Mouse (Mus musculus): ENCODE measurements around the gene Stat3. TPM values are rescaled to one million over a fixed set of nuclear protein-coding genes. Genes with fewer than 3 reads are reported as not detected.
A peak's percentile ranks its signal among the peaks of the same experiment; 100 is the strongest.

The Stat3 gene
- polyA plus RNA-seq, 1 experiment from 2014 or later: 40.0 TPM

GRCm38 (mm10) chr11:100860198-100861048, 78.9 kb downstream of the Stat3 start:
- peak overlapping the region; percentile 51 for H3K4me3 ChIP-seq (ENCODE audit: low read length)
- ATAC-seq (ENCODE audit: low FRiP score, low TSS enrichment): peak; percentile 90
- H3K27me3 ChIP-seq (ENCODE audit: control insufficient read depth, insufficient read depth, low read length): peaks cover 12% of the 10 kb centered on the region; the same call in 1 of the 2 replicates
- no peaks in the 10 kb centered on the region for H3K9me3 ChIP-seq (ENCODE audit: control insufficient read depth, low read length)
- H3K4me2 ChIP-seq (replicated peaks; ENCODE audit: low read depth, low read length): peak overlapping the region; percentile 58
- H3K36me3 ChIP-seq (ENCODE audit: control insufficient read depth, insufficient read depth, low read length): no peaks in the 10 kb centered on the region
- no peaks in the 10 kb centered on the region for H3K4me1 ChIP-seq (ENCODE audit: control insufficient read depth, insufficient read depth, low read length)
- 3% methylated on average over 53 of the region's 55 CpGs for WGBS
- peak overlapping the region; percentile 54 for H3K9ac ChIP-seq (ENCODE audit: low read depth, low read length)
- H3K27ac ChIP-seq (ENCODE audit: low read depth, low read length): no peak overlapping the region

DNA sequence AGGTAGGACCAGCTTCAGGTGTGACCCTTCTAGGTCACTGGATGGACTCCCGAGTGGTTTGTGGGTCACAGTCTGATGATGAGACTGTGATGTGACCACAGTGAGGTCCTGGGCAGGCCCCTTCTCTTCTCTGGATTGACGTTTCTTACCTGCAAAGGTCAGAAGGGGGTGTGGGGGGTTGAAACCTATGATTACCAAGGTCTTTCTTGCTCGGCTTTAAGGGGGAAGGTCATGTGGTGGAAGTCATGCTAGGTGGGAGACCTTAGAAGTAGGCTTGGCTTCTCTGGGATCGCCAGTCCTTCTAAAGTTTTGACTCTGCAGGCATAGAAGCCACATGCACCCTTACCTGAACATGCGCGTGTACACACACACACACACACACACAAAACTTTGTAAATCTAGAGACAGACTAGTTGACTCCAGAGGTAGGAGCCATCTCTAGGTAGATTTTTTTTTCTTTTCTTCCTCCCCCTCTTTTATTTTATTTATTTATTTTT, 79.7 kb downstream of the Stat3 start:
- peaks cover 12% of the 10 kb centered on the region; the same call in 1 of the 2 replicates for H3K27me3 ChIP-seq (ENCODE audit: control insufficient read depth, insufficient read depth, low read length)
- H3K9me3 ChIP-seq (ENCODE audit: control insufficient read depth, low read length): no peaks in the 10 kb centered on the region
- H3K4me3 ChIP-seq (ENCODE audit: low read length): peak overlapping the region; percentile 51
- H3K36me3 ChIP-seq (ENCODE audit: control insufficient read depth, insufficient read depth, low read length): no peaks in the 10 kb centered on the region
- H3K27ac ChIP-seq (ENCODE audit: low read depth, low read length): no peak overlapping the region
- peak overlapping the region; percentile 58 for H3K4me2 ChIP-seq (replicated peaks; ENCODE audit: low read depth, low read length)
- 50% methylated on average over 6 of the region's 6 CpGs for WGBS
- no peaks in the 10 kb centered on the region for H3K4me1 ChIP-seq (ENCODE audit: control insufficient read depth, insufficient read depth, low read length)
- peak overlapping the region; percentile 54 for H3K9ac ChIP-seq (ENCODE audit: low read depth, low read length)
- no peak for ATAC-seq (ENCODE audit: low FRiP score, low TSS enrichment)

- H3K36me3 ChIP-seq (ENCODE audit: control insufficient read depth, insufficient read depth, low read length): no peaks in the 10 kb centered on the region
- peaks cover 15% of the 10 kb centered on the region; the same call in 1 of the 2 replicates for H3K27me3 ChIP-seq (ENCODE audit: control insufficient read depth, insufficient read depth, low read length)
- H3K9me3 ChIP-seq (ENCODE audit: control insufficient read depth, low read length): no peaks in the 10 kb centered on the region
- peak within 1 kb of the TSS; percentile 51 for H3K4me3 ChIP-seq (ENCODE audit: low read length)
- ATAC-seq (ENCODE audit: low FRiP score, low TSS enrichment): no peak
- H3K27ac ChIP-seq (ENCODE audit: low read depth, low read length): no peak within 1 kb of the TSS
- peak within 1 kb of the TSS; percentile 58 for H3K4me2 ChIP-seq (replicated peaks; ENCODE audit: low read depth, low read length)
- 54% methylated on average over 9 of the region's 9 CpGs for WGBS
- H3K9ac ChIP-seq (ENCODE audit: low read depth, low read length): peak within 1 kb of the TSS; percentile 54
- H3K4me1 ChIP-seq (ENCODE audit: control insufficient read depth, insufficient read depth, low read length): no peaks in the 10 kb centered on the region
Observed at GRCm38 (mm10) chr11:100858935-100859578, 80.3 kb downstream of the Stat3 start, which contains the start of gene Stat5a. Stat5a (plus strand) TSS chr11:100859351.

GRCm38 (mm10) chr11:100857960-100858359, 81.4 kb downstream of the Stat3 start:
- WGBS: 74% methylated on average over 6 of the region's 6 CpGs
- no peak overlapping the region for H3K27ac ChIP-seq (ENCODE audit: low read depth, low read length)
- no peaks in the 10 kb centered on the region for H3K36me3 ChIP-seq (ENCODE audit: control insufficient read depth, insufficient read depth, low read length)
- no peaks in the 10 kb centered on the region for H3K4me1 ChIP-seq (ENCODE audit: control insufficient read depth, insufficient read depth, low read length)
- H3K27me3 ChIP-seq (ENCODE audit: control insufficient read depth, insufficient read depth, low read length): peaks cover 15% of the 10 kb centered on the region; the same call in 1 of the 2 replicates
- no peak for ATAC-seq (ENCODE audit: low FRiP score, low TSS enrichment)
- no peak overlapping the region for H3K9ac ChIP-seq (ENCODE audit: low read depth, low read length)
- H3K4me3 ChIP-seq (ENCODE audit: low read length): no peak overlapping the region
- no peak overlapping the region for H3K4me2 ChIP-seq (replicated peaks; ENCODE audit: low read depth, low read length)
- no peaks in the 10 kb centered on the region for H3K9me3 ChIP-seq (ENCODE audit: control insufficient read depth, low read length)

DNA sequence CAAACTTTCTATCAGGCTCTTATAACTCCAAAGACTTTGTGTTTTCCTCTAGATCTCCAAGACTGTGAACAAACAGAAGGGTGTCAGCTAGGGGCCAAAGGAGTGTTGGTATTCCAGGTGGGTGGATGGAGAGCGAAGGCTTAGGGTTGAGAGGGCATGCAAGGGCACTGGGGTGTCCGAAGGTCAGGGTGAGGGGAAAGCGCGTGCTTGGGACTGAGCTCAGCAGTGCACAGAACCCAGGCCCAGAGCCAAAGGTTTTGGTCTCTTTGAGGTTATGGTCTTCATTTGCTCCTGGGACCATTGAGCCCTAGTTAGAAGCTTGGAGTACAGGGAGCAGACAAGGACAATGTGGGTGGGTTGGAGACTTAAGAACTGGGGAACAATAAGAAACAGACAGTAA, 84.2 kb downstream of the Stat3 start:
- no peak for ATAC-seq (ENCODE audit: low FRiP score, low TSS enrichment)
- H3K27ac ChIP-seq (ENCODE audit: low read depth, low read length): no peak overlapping the region
- H3K4me1 ChIP-seq (ENCODE audit: control insufficient read depth, insufficient read depth, low read length): no peaks in the 10 kb centered on the region
- no peak overlapping the region for H3K9ac ChIP-seq (ENCODE audit: low read depth, low read length)
- WGBS: 80% methylated on average over 4 of the region's 4 CpGs
- H3K27me3 ChIP-seq (ENCODE audit: control insufficient read depth, insufficient read depth, low read length): peaks cover 15% of the 10 kb centered on the region; the same call in 1 of the 2 replicates
- H3K4me2 ChIP-seq (replicated peaks; ENCODE audit: low read depth, low read length): no peak overlapping the region
- H3K36me3 ChIP-seq (ENCODE audit: control insufficient read depth, insufficient read depth, low read length): no peaks in the 10 kb centered on the region
- no peak overlapping the region for H3K4me3 ChIP-seq (ENCODE audit: low read length)
- no peaks in the 10 kb centered on the region for H3K9me3 ChIP-seq (ENCODE audit: control insufficient read depth, low read length)

DNA sequence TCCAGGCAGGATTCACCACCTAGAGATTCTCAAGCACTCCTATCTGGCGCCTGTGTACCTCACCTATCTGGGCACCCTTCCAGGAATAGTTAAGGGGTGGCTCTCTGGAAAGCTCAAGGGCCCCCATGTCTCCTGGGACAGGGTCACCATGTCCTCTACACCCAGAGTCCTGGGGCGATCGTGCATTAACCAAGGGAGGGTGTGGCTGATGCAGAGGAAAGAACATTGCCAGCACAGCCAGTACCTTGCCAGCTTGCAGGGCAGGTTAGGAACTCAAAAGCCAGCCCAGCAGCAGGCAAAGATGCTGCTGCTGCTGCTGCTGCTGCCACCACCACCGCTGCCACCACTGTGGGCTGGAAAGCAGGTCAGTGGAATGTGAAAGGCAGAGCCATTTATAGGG, 85.1 kb downstream of the Stat3 start:
- no peaks in the 10 kb centered on the region for H3K36me3 ChIP-seq (ENCODE audit: control insufficient read depth, insufficient read depth, low read length)
- H3K4me1 ChIP-seq (ENCODE audit: control insufficient read depth, insufficient read depth, low read length): peaks cover 6% of the 10 kb centered on the region; the same call in 1 of the 2 replicates
- no peak for ATAC-seq (ENCODE audit: low FRiP score, low TSS enrichment)
- no peak overlapping the region for H3K27ac ChIP-seq (ENCODE audit: low read depth, low read length)
- H3K9me3 ChIP-seq (ENCODE audit: control insufficient read depth, low read length): no peaks in the 10 kb centered on the region
- peaks cover 10% of the 10 kb centered on the region; the same call in 1 of the 2 replicates for H3K27me3 ChIP-seq (ENCODE audit: control insufficient read depth, insufficient read depth, low read length)
- no peak overlapping the region for H3K4me3 ChIP-seq (ENCODE audit: low read length)
- H3K9ac ChIP-seq (ENCODE audit: low read depth, low read length): 0 out of 2 replicates have a peak overlapping the region, but pooled peaks have one; percentile 7
- 68% methylated on average over 4 of the region's 4 CpGs for WGBS
- no peak overlapping the region for H3K4me2 ChIP-seq (replicated peaks; ENCODE audit: low read depth, low read length)

DNA sequence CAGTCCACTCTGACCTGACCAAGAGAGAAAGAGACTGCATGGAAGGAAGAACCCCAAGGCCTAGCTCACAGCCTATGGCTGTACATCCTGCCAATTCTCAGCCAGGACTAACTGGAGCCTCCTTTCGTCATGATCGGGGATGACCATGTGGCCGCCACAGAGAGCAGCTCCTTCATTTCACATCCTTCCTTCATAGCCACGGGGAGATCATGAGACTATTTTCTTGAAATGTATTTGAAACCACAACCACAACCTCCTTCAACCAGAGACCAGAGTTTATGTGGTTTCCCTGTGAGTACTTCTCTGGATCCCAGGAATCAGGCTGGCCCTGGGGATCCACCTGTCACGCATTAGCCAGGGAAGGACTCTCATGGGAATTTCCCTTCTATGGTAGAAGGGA, 86.3 kb downstream of the Stat3 start:
- Histone ChIP-seq H3K4me1 (ENCODE audit: control insufficient read depth, insufficient read depth, low read length) (peaks cover 15% of the 10 kb centered on the region; the same call in 1 of the 2 replicates), H3K27ac (ENCODE audit: low read depth, low read length) (no peak overlapping the region), H3K4me2 (replicated peaks; ENCODE audit: low read depth, low read length) (no peak overlapping the region), H3K9me3 (ENCODE audit: control insufficient read depth, low read length) (no peaks in the 10 kb centered on the region), H3K4me3 (ENCODE audit: low read length) (no peak overlapping the region), H3K36me3 (ENCODE audit: control insufficient read depth, insufficient read depth, low read length) (no peaks in the 10 kb centered on the region), H3K9ac (ENCODE audit: low read depth, low read length) (no peak overlapping the region), H3K27me3 (ENCODE audit: control insufficient read depth, insufficient read depth, low read length) (peaks cover 3% of the 10 kb centered on the region; the same call in 1 of the 2 replicates)
- WGBS: 75% methylated on average over 5 of the region's 5 CpGs
- no peak for ATAC-seq (ENCODE audit: low FRiP score, low TSS enrichment)

GRCm38 (mm10) chr11:100852088-100852487, 87.3 kb downstream of the Stat3 start:
- no peak for ATAC-seq (ENCODE audit: low FRiP score, low TSS enrichment)
- no peak overlapping the region for H3K4me3 ChIP-seq (ENCODE audit: low read length)
- H3K4me2 ChIP-seq (replicated peaks; ENCODE audit: low read depth, low read length): no peak overlapping the region
- H3K9ac ChIP-seq (ENCODE audit: low read depth, low read length): no peak overlapping the region
- peaks cover 15% of the 10 kb centered on the region; the same call in 1 of the 2 replicates for H3K4me1 ChIP-seq (ENCODE audit: control insufficient read depth, insufficient read depth, low read length)
- no peak overlapping the region for H3K27ac ChIP-seq (ENCODE audit: low read depth, low read length)
- no peaks in the 10 kb centered on the region for H3K9me3 ChIP-seq (ENCODE audit: control insufficient read depth, low read length)
- WGBS: 79% methylated on average over 2 of the region's 2 CpGs
- H3K36me3 ChIP-seq (ENCODE audit: control insufficient read depth, insufficient read depth, low read length): no peaks in the 10 kb centered on the region
- peaks cover 3% of the 10 kb centered on the region; the same call in 1 of the 2 replicates for H3K27me3 ChIP-seq (ENCODE audit: control insufficient read depth, insufficient read depth, low read length)

All from kidney, embryonic 14.5 days (tissue).